Mouse (Mus musculus): ENCODE results near the gene Tmem120a.

DNA sequence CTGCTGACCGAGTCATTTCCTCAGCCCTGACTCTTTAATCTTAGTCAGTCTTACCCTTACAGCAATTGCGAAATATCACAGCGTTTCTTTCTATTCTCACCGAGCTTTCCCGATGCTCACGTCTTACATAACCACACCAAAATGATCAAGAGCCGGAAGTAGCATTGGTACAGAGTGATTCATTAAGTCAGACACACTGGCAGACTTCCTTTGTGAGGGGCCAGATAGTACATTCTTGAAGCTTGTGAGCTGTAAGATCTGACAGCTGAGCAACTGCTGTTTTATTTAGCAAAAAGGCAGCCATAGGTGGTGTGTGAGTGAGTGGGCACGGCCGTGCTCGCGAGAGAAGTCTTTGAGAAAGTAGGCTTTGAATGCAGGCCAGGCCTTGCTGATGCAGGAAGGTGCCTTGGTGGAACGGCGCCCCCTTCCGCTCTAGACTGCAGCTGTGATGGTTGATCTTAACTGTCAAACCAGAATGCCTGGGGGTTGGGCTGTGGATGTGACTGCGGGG, 41.5 kb downstream of the Tmem120a start:
- TF ChIP-seq POLR2A (IDR thresholded peaks at IDR 0.05; ENCODE audit: borderline replicate concordance, control insufficient read depth, low read depth, low read length): no peak
- TF ChIP-seq CTCF (IDR thresholded peaks at IDR 0.05; ENCODE audit: control insufficient read depth, insufficient read depth, low read length): peak; percentile 67
